Mouse (Mus musculus) urinary bladder, postnatal 4 days (tissue): Measurements from ENCODE around the gene Csf2ra.
"Not testable (repeated sequence)": the region's sequence is repeated elsewhere in the genome, so short reads cannot be mapped to it uniquely, and the experiment has no call there.

Experiments
- DNase-seq, 2 experiments: peaks; one replicate each; pipeline ENCODE4 v3.0.0; 2021 to 2022; ENCODE audit warnings: low spot score in 2 of 2

Gene Csf2ra

DNA sequence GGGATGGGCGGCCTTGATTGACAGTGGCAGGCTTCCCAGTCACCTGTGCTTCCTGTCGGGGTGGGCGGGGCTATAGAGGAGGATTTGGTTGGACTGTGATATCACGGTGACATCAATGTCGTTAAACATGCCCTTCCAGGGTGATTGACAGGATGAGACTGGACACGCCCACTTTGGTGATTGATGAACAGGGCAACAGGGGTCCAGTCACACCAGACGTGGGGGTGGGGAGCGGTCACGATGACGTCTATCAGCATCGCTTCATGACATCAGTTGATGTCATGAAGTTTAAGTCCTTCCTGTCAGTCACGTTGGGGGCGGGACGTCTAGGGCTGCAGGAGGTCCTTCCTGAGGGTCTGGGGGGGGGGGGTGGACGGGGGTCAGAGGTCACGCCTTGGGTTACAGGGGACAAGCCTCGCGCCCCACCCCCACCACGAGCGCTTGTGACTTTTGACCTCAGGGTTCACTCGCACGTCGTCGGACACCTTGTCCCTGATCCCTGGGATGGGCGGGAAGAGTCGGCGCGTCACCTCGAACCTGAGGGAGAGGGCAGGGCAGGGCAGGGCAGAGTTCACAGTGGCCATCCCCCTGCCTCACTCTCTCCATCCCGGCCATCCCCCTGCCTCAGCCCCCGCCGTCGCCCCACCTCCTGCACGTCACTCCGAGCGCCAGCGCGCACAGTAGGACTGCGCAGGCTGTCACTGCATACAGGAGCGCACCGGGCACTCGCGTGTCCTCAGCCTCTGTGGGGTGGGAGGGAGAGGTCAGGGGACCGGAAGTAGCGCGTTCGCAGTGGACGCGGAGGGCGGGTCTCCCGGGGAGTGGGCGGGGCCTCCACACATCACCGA lies 3.3 kb downstream of the Csf2ra start:
- DNase-seq, result peak in 1 of 2 experiments; percentile 59

GRCm38 (mm10) chr19:61223706-61224328 lies 4.4 kb downstream of the Csf2ra start:
- no peak for DNase-seq

DNA sequence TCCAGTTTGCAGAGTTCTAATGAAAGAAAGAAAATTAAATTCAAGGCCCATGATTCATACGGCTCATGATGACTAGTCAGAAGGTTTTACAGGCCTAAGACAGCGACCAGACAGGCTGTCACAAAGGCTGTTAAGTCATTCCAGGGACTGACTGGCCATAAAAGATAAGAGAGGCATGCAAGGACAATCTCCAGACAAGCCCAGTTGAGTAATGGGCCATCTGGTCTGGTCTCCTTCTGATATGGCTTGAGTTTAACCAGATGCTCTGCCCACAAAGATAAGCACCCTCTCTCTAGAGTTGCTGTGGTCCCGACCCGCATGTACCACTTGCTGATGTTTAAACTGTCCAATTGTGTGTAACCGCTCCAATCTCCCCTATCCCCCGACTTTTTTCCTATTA lies 20.7 kb downstream of the Csf2ra start:
- DNase-seq, result not testable (repeated sequence)

GRCm38 (mm10) chr19:61199836-61200235 lies 28.4 kb downstream of the Csf2ra start:
- no peak for DNase-seq

DNA sequence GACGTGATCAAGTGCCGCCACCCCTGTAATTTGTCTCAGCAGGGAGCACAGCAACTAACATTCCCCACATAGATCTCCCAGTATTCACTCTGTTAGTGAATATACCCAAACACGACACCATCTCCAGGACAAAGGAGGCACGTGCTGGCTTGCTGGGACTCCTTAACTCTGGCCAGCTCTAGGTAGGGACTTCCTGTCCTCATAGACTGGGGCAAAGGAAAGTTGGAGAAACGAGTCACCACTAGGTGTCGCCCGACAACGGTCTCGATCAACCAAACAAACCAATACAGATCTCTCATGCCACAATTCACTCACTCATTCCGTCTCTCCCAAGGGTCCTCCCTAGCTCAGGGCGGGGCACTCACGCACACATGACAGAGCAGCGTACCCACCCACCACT lies 28.9 kb downstream of the Csf2ra start:
- DNase-seq, result peak; percentile 73 to 86

- not testable (repeated sequence) for DNase-seq
Measured at GRCm38 (mm10) chr19:61183590-61183989, 44.6 kb downstream of the Csf2ra start, which contains the start of gene Gm6020. Gene Gm6020 (plus strand): TSS chr19:61183890.

DNA sequence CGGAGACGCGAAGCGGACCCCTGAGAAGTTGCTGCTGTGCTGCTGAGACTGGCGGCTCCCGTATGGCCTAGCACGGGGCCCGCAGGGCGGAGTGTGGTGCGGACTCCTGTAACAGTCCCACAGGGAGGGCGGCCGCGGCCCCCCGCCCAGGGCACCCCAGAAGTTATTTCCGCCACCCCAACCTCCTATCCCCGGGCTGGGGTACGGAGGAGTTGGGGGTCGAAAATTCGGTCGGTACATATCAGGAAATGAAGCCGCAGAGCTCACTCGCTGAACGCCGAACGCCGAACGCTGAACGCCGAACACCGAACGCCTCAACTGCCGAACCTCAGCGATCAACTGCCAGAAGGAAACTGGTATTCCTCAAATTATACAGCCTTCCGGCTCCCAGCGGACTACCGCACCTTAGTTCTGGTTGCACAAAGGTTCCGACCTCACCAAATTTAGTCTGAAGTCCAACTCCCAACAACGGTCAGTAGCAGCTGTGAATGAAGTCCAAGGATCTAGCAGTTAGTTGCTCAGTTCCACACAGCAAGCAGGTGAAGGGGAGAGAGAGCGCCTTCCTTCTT lies 52.4 kb downstream of the Csf2ra start, which contains the start of gene Gm7102:
Gm7102 (minus strand) TSS at position 554 of the 569 bp plus-strand sequence.
- no peak for DNase-seq
